Mouse (Mus musculus) ovary, adult 10 weeks (tissue): ENCODE results near the gene Senp6. TPM values are rescaled to one million over a fixed set of nuclear protein-coding genes. Genes with fewer than 3 reads are reported as not detected.

Experiments used
- polyA plus RNA-seq: library from polyadenylated mRNA; stranded (reverse); fragments of 350-450 nt; fragmentation: Illumina TruSeq; extraction: RNeasy Lipid Tissue Mini Kit (QIAGEN cat#74804); gene quantifications from one replicate; pipeline ENCODE4 v1.2.3, GENCODE M21; 2014

Gene Senp6
- polyA plus RNA-seq, result 317 TPM

DNA sequence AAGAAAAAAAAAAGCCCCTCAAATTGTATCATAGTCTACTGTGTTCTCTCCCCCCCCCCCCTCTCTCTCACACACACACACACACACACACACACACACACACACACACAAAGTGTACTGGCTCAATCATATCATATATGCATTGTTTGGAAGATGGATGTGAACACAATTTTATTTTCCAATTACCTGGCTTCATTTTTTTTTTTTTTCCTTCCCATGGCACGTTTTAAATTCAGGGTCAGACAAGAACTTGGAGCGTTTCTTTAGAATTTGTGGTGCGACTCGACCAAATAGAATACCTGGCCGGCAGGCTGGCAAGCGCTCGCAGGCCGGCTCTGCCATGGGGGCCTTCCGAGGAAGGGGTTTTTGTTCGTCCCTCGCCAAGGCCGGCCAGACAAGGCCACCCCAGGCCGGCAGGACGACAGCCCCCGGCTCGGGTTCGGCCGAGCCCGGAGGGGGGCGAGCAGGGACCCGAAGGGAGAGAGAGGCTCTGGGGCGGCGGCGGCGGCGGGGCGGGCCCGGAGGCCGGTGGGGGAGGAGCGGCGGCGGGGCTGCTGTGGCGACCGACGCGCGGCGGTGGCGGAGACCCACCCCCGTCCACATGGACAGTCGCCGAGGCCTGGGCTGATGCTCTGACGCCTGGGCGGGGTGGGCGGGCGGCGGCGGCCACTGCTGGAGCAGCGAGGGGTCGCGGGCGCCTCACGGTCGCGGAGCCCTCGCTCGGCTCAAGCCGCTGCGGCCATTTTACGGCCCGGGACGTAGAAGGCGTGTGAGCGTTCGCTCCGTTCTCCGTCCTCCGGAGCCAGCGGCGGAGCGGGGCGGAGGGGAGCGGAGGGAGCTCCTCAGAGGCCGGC lies at the start of gene Senp6:
TSS of gene Senp6 (plus strand) at position 537 of the 854 bp plus-strand sequence.

DNA sequence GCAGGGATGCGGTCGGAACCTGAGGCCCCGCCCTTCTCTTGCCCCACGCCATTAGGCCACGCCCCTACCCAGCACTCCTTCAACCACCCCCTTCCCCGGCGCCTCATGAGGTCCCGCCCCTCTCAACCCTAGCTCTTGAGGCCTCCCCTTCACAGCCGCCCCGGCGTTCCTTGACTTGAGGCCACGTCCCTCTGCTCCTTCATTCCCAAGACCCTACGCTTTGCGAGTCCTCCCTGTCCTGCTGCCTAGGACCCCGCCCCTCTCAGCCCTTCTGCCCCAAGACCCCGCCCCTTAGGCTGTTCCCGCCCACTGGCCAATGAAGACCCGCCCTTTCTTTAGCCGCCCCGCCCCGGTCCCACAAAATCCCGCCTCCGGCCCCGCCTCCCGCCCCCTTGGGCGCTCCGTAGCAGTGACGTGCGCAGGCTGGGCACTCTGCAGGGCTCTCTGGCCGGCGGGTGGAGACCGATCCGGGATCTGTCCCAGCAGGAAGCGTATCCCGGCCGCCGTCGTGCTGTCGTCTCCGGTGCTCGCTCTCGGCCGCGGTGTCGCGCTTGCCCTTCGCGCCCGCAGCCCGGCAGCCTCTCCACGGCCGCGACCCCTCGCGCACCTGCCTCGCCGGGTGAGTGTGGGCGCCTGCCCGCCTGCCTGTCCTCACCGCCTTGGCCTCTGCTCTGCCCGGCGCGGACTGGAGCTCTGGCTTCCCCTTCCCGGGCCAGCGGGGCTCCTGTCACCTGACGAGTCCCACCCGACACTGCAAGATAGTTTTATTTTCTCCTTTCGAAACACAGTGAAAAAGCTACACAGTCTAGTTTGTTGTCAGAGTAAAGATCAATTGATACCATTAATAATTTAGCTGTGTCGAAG lies 98.1 kb downstream of the Senp6 start, which contains the start of gene Myo6:
TSS of gene Myo6 (plus strand) at position 421 of the 864 bp plus-strand sequence.

Other genes with a start within 250 kb of the Senp6 start
- 4.5 TPM for gene Filip1, start 54.1 kb upstream of the Senp6 start, polyA plus RNA-seq
- 147 TPM for gene Myo6, start 98.1 kb downstream of the Senp6 start, polyA plus RNA-seq